Mouse (Mus musculus) c-Kit-positive CD71-negative TER-119-negative erythroid progenitor cells, embryonic 14.5 days (primary cell): Measurements from ENCODE around the gene Prdm15.

ENCODE experiments used
- DNase-seq: peaks from one replicate; pipeline ENCODE4 v3.0.0-alpha.2; 2013; ENCODE audit warnings: low read depth

The Prdm15 gene

GRCm38 (mm10) chr16:97851741-97852319 is at the start of gene Prdm15:
Gene Prdm15, minus strand, starts transcription at chr16:97851850.
- DNase-seq = peak; percentile 60

GRCm38 (mm10) chr16:97897346-97898024 is 45.8 kb upstream of the Prdm15 start:
- DNase-seq = no peak

- no peak for DNase-seq
Measured at GRCm38 (mm10) chr16:97887762-97888161, 36.1 kb upstream of the Prdm15 start.

- DNase-seq = no peak
Measured at GRCm38 (mm10) chr16:97883696-97884095, 32.0 kb upstream of the Prdm15 start.

- no peak for DNase-seq
Measured at GRCm38 (mm10) chr16:97882891-97883290, 31.2 kb upstream of the Prdm15 start.

GRCm38 (mm10) chr16:97879134-97879533 is 27.5 kb upstream of the Prdm15 start:
- peak; percentile 50 for DNase-seq

- no peak for DNase-seq
Measured at GRCm38 (mm10) chr16:97877502-97877901, 25.9 kb upstream of the Prdm15 start.

- no peak for DNase-seq
Measured at GRCm38 (mm10) chr16:97875101-97875500, 23.5 kb upstream of the Prdm15 start.

- DNase-seq = no peak
Measured at GRCm38 (mm10) chr16:97874376-97874775, 22.7 kb upstream of the Prdm15 start.

- no peak for DNase-seq
Measured at GRCm38 (mm10) chr16:97872657-97873056, 21.0 kb upstream of the Prdm15 start.

- no peak for DNase-seq
Measured at GRCm38 (mm10) chr16:97869193-97870102, 17.8 kb upstream of the Prdm15 start.

- DNase-seq = no peak
Measured at GRCm38 (mm10) chr16:97863932-97864467, 12.3 kb upstream of the Prdm15 start.

GRCm38 (mm10) chr16:97856050-97856449 is 4.4 kb upstream of the Prdm15 start:
- no peak for DNase-seq

GRCm38 (mm10) chr16:97851061-97851740 is 449 bp downstream of the Prdm15 start:
- peak; percentile 64 for DNase-seq

- no peak for DNase-seq
Measured at GRCm38 (mm10) chr16:97850667-97851060, 986 bp downstream of the Prdm15 start.

GRCm38 (mm10) chr16:97848832-97849231 is 2.8 kb downstream of the Prdm15 start:
- DNase-seq = no peak

- DNase-seq = no peak
Measured at GRCm38 (mm10) chr16:97844967-97845937, 6.4 kb downstream of the Prdm15 start.

GRCm38 (mm10) chr16:97832154-97832553 is 19.5 kb downstream of the Prdm15 start:
- no peak for DNase-seq

GRCm38 (mm10) chr16:97828207-97828606 is 23.4 kb downstream of the Prdm15 start:
- no peak for DNase-seq

- no peak for DNase-seq
Measured at GRCm38 (mm10) chr16:97823311-97824007, 28.2 kb downstream of the Prdm15 start.
